Mouse (Mus musculus): ENCODE results near the gene Cog6.

DNA sequence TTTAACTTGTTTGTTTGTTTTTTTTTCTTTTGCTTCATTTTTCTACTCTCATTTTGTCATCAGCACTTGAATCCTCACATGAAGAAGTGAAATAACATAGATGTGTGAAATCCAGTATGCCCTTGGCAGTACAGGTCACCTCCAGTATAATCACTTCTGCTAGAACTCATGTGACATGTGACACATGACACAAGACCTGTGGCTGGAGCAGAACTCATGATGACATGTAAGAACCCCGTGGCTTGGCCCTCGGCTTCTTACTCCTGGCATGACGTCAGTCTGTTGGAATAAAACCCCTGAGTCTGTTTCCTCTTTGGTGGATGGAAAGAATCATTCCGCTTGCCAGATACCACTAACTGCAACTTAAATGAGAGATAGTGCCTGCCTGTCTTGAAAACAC lies 10.3 kb upstream of the Cog6 start:
- no peak for TF ChIP-seq POLR2A (IDR thresholded peaks at IDR 0.05; ENCODE audit: extremely low read depth, insufficient read depth, low read length)
- TF ChIP-seq CTCF (IDR thresholded peaks at IDR 0.05; ENCODE audit: extremely low read depth, insufficient read depth, low read length): no peak

Measured in cortical plate, adult 2 months (tissue).